Mouse (Mus musculus) embryonic fibroblast, embryonic 13.5 days (primary cell): ENCODE measurements around the gene Adra1b.

Experiments used
- CTCF ChIP-seq: IDR thresholded peaks from 2 replicates; pipeline ENCODE4 v1.5.1; 2011; ENCODE audit warnings: mild to moderate bottlenecking, control low read depth, low read length, moderate library complexity, borderline replicate concordance; ENCODE audit not compliant: insufficient read depth
- POLR2A ChIP-seq: IDR thresholded peaks from 2 replicates; pipeline ENCODE4 v1.6.1; 2011; ENCODE audit warnings: low read depth, mild to moderate bottlenecking, control low read depth, low read length, moderate library complexity

GRCm38 (mm10) chr11:43895323-43895722, 5.7 kb downstream of the Adra1b start:
- TF ChIP-seq CTCF (no peak), POLR2A (no peak)
